Mouse (Mus musculus): ENCODE results near the gene Gpr1. TPM values are rescaled to one million over a fixed set of nuclear protein-coding genes. Genes with fewer than 3 reads are reported as not detected.

Gene Gpr1
- polyA plus RNA-seq, 1 experiment from 2014 or later, result 0.08 TPM

- H3K27me3 ChIP-seq (ENCODE audit: control insufficient read depth, insufficient read depth, low read length), result no peaks in the 10 kb centered on the region
- no peaks in the 10 kb centered on the region for H3K9me3 ChIP-seq (ENCODE audit: control insufficient read depth, low read length)
- H3K27ac ChIP-seq (ENCODE audit: low read depth, low read length), result no peak overlapping the region
- no peaks in the 10 kb centered on the region; the same call in 1 of the 2 replicates for H3K4me1 ChIP-seq (replicated peaks; ENCODE audit: control insufficient read depth, insufficient read depth, low read length)
- ATAC-seq (ENCODE audit: low FRiP score), result no peak
- no peak overlapping the region for H3K4me2 ChIP-seq (replicated peaks; ENCODE audit: low read depth, low read length)
- whole genome bisulfite sequencing, result 21% methylated on average over 6 of the region's 6 CpGs
- H3K4me3 ChIP-seq (ENCODE audit: low read depth, low read length), result no peak overlapping the region
- no peak overlapping the region for H3K9ac ChIP-seq (ENCODE audit: low read depth, low read length)
- DNase-seq (ENCODE audit: low spot score), result no peak
- no peaks in the 10 kb centered on the region for H3K36me3 ChIP-seq (ENCODE audit: control insufficient read depth, insufficient read depth, low read length)
Measured at GRCm38 (mm10) chr1:63209861-63210529, 4.3 kb downstream of the Gpr1 start.

- no peak for DNase-seq (ENCODE audit: low spot score)
Measured at GRCm38 (mm10) chr1:63207607-63208006, 6.7 kb downstream of the Gpr1 start.

GRCm38 (mm10) chr1:63204660-63205394, 9.5 kb downstream of the Gpr1 start:
- Histone ChIP-seq H3K9me3 (ENCODE audit: control insufficient read depth, low read length) (no peaks in the 10 kb centered on the region), H3K4me3 (ENCODE audit: low read depth, low read length) (no peak overlapping the region), H3K27ac (ENCODE audit: low read depth, low read length) (peak overlapping the region; percentile 75), H3K36me3 (ENCODE audit: control insufficient read depth, insufficient read depth, low read length) (no peaks in the 10 kb centered on the region), H3K27me3 (ENCODE audit: control insufficient read depth, insufficient read depth, low read length) (no peaks in the 10 kb centered on the region), H3K4me1 (replicated peaks; ENCODE audit: control insufficient read depth, insufficient read depth, low read length) (peaks cover 4% of the 10 kb centered on the region), H3K9ac (ENCODE audit: low read depth, low read length) (0 out of 2 replicates have a peak overlapping the region, but pooled peaks have one; percentile 15), H3K4me2 (replicated peaks; ENCODE audit: low read depth, low read length) (no peak overlapping the region)
- 33% methylated on average over 7 of the region's 7 CpGs for WGBS
- ATAC-seq (ENCODE audit: low FRiP score) (peak; percentile 55), DNase-seq (ENCODE audit: low spot score) (no peak)

More at GRCm38 (mm10) chr1:63207607-63208006, 6.7 kb downstream of the Gpr1 start:
- Histone ChIP-seq H3K4me1 (replicated peaks; ENCODE audit: control insufficient read depth, insufficient read depth, low read length) (peaks cover 4% of the 10 kb centered on the region), H3K4me3 (ENCODE audit: low read depth, low read length) (no peak overlapping the region), H3K9ac (ENCODE audit: low read depth, low read length) (no peak overlapping the region), H3K4me2 (replicated peaks; ENCODE audit: low read depth, low read length) (no peak overlapping the region), H3K27ac (ENCODE audit: low read depth, low read length) (no peak overlapping the region), H3K27me3 (ENCODE audit: control insufficient read depth, insufficient read depth, low read length) (no peaks in the 10 kb centered on the region), H3K9me3 (ENCODE audit: control insufficient read depth, low read length) (no peaks in the 10 kb centered on the region), H3K36me3 (ENCODE audit: control insufficient read depth, insufficient read depth, low read length) (no peaks in the 10 kb centered on the region)
- 85% methylated on average over 3 of the region's 3 CpGs for WGBS
- ATAC-seq (ENCODE audit: low FRiP score), result no peak

- Histone ChIP-seq H3K4me3 (ENCODE audit: low read depth, low read length) (no peak overlapping the region), H3K9ac (ENCODE audit: low read depth, low read length) (no peak overlapping the region), H3K4me2 (replicated peaks; ENCODE audit: low read depth, low read length) (no peak overlapping the region), H3K27me3 (ENCODE audit: control insufficient read depth, insufficient read depth, low read length) (no peaks in the 10 kb centered on the region), H3K9me3 (ENCODE audit: control insufficient read depth, low read length) (no peaks in the 10 kb centered on the region), H3K27ac (ENCODE audit: low read depth, low read length) (peak overlapping the region; percentile 75), H3K4me1 (replicated peaks; ENCODE audit: control insufficient read depth, insufficient read depth, low read length) (peaks cover 4% of the 10 kb centered on the region), H3K36me3 (ENCODE audit: control insufficient read depth, insufficient read depth, low read length) (no peaks in the 10 kb centered on the region)
- DNase-seq (ENCODE audit: low spot score) (peak; percentile 77), ATAC-seq (ENCODE audit: low FRiP score) (peak; percentile 92)
- 14% methylated on average over 7 of the region's 7 CpGs for WGBS
Measured at GRCm38 (mm10) chr1:63203950-63204659, 10.2 kb downstream of the Gpr1 start.

- Histone ChIP-seq H3K4me3 (ENCODE audit: low read depth, low read length) (no peak overlapping the region), H3K36me3 (ENCODE audit: control insufficient read depth, insufficient read depth, low read length) (no peaks in the 10 kb centered on the region), H3K27ac (ENCODE audit: low read depth, low read length) (peak overlapping the region; percentile 75), H3K27me3 (ENCODE audit: control insufficient read depth, insufficient read depth, low read length) (no peaks in the 10 kb centered on the region), H3K9ac (ENCODE audit: low read depth, low read length) (no peak overlapping the region), H3K9me3 (ENCODE audit: control insufficient read depth, low read length) (no peaks in the 10 kb centered on the region), H3K4me2 (replicated peaks; ENCODE audit: low read depth, low read length) (no peak overlapping the region), H3K4me1 (replicated peaks; ENCODE audit: control insufficient read depth, insufficient read depth, low read length) (peaks cover 4% of the 10 kb centered on the region)
- 85% methylated on average over 1 of the region's 1 CpGs for WGBS
- no peak for DNase-seq (ENCODE audit: low spot score)
- ATAC-seq (ENCODE audit: low FRiP score), result no peak
Measured at GRCm38 (mm10) chr1:63203471-63203870, 10.9 kb downstream of the Gpr1 start.

- Histone ChIP-seq H3K9ac (ENCODE audit: low read depth, low read length) (no peak overlapping the region), H3K27me3 (ENCODE audit: control insufficient read depth, insufficient read depth, low read length) (no peaks in the 10 kb centered on the region), H3K4me2 (replicated peaks; ENCODE audit: low read depth, low read length) (no peak overlapping the region), H3K4me1 (replicated peaks; ENCODE audit: control insufficient read depth, insufficient read depth, low read length) (peaks cover 4% of the 10 kb centered on the region), H3K4me3 (ENCODE audit: low read depth, low read length) (no peak overlapping the region), H3K36me3 (ENCODE audit: control insufficient read depth, insufficient read depth, low read length) (no peaks in the 10 kb centered on the region), H3K27ac (ENCODE audit: low read depth, low read length) (no peak overlapping the region), H3K9me3 (ENCODE audit: control insufficient read depth, low read length) (no peaks in the 10 kb centered on the region)
- no peak for DNase-seq (ENCODE audit: low spot score)
- WGBS, result 54% methylated on average over 1 of the region's 1 CpGs
- no peak for ATAC-seq (ENCODE audit: low FRiP score)
Measured at GRCm38 (mm10) chr1:63201672-63202071, 12.7 kb downstream of the Gpr1 start.

- Histone ChIP-seq H3K9me3 (ENCODE audit: control insufficient read depth, low read length) (no peaks in the 10 kb centered on the region), H3K36me3 (ENCODE audit: control insufficient read depth, insufficient read depth, low read length) (no peaks in the 10 kb centered on the region), H3K27ac (ENCODE audit: low read depth, low read length) (no peak overlapping the region), H3K4me1 (replicated peaks; ENCODE audit: control insufficient read depth, insufficient read depth, low read length) (peaks cover 4% of the 10 kb centered on the region), H3K4me2 (replicated peaks; ENCODE audit: low read depth, low read length) (no peak overlapping the region), H3K27me3 (ENCODE audit: control insufficient read depth, insufficient read depth, low read length) (no peaks in the 10 kb centered on the region), H3K9ac (ENCODE audit: low read depth, low read length) (no peak overlapping the region), H3K4me3 (ENCODE audit: low read depth, low read length) (no peak overlapping the region)
- 92% methylated on average over 18 of the region's 18 CpGs for WGBS
- ATAC-seq (ENCODE audit: low FRiP score), result no peak
- no peak for DNase-seq (ENCODE audit: low spot score)
Measured at GRCm38 (mm10) chr1:63200322-63200721, 14.0 kb downstream of the Gpr1 start.

GRCm38 (mm10) chr1:63199387-63199786, 15.0 kb downstream of the Gpr1 start:
- Histone ChIP-seq H3K27ac (ENCODE audit: low read depth, low read length) (no peak overlapping the region), H3K36me3 (ENCODE audit: control insufficient read depth, insufficient read depth, low read length) (no peaks in the 10 kb centered on the region), H3K27me3 (ENCODE audit: control insufficient read depth, insufficient read depth, low read length) (no peaks in the 10 kb centered on the region), H3K4me3 (ENCODE audit: low read depth, low read length) (no peak overlapping the region), H3K9me3 (ENCODE audit: control insufficient read depth, low read length) (no peaks in the 10 kb centered on the region), H3K4me1 (replicated peaks; ENCODE audit: control insufficient read depth, insufficient read depth, low read length) (peaks cover 2% of the 10 kb centered on the region; the same call in 1 of the 2 replicates), H3K9ac (ENCODE audit: low read depth, low read length) (no peak overlapping the region), H3K4me2 (replicated peaks; ENCODE audit: low read depth, low read length) (no peak overlapping the region)
- no peak for DNase-seq (ENCODE audit: low spot score)
- no peak for ATAC-seq (ENCODE audit: low FRiP score)
- WGBS, result 91% methylated on average over 6 of the region's 6 CpGs

Data from hindbrain, embryonic 11.5 days (tissue).